Mouse (Mus musculus): ENCODE results near the gene Ppp1r13b. TPM values are rescaled to one million over a fixed set of nuclear protein-coding genes. Genes with fewer than 3 reads are reported as not detected.

Ppp1r13b gene
- total and polyA plus RNA-seq, 2 experiments from 2014 or later, result 36.5 to 57.4 TPM

DNA sequence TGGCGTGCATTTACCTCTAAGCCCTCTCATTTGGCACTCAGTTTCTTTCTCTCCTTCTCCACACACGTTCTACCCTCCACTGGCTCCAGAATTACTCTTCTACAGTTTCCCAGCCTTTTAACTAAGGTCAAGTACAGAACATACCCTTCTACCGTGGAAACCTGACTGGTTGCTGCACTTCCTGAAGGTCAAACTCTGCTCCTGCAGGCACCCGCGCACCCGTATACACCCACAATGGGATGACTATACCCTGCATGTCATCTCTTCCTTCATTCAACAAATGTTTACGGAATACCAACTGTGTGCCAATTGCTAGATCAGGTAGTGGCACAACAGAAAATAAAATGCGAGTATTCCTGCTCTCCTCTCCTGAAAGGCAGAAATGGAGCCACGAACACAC is 9.2 kb downstream of the Ppp1r13b start:
- Histone ChIP-seq H3K4me3 (ENCODE audit: low read length) (no peak overlapping the region), H3K4me2 (ENCODE audit: low read depth, low read length) (no peak overlapping the region), H3K27me3 (ENCODE audit: insufficient read depth, low read length) (no peaks in the 10 kb centered on the region), H3K27ac (no peak overlapping the region), H3K9ac (replicated peaks; ENCODE audit: low read length) (no peak overlapping the region), H3K9me3 (ENCODE audit: low read length) (no peaks in the 10 kb centered on the region), H3K4me1 (ENCODE audit: insufficient read depth, low read length) (peaks cover 12% of the 10 kb centered on the region; the same call in 1 of the 2 replicates), H3K36me3 (ENCODE audit: insufficient read depth, low read length) (no peaks in the 10 kb centered on the region)
- DNase-seq (ENCODE audit: low spot score) (no peak), ATAC-seq (no peak)
- 84% methylated on average over 9 of the region's 9 CpGs for WGBS
- TF ChIP-seq CTCF (IDR thresholded peaks at IDR 0.05; ENCODE audit: low read depth), result no peak

DNA sequence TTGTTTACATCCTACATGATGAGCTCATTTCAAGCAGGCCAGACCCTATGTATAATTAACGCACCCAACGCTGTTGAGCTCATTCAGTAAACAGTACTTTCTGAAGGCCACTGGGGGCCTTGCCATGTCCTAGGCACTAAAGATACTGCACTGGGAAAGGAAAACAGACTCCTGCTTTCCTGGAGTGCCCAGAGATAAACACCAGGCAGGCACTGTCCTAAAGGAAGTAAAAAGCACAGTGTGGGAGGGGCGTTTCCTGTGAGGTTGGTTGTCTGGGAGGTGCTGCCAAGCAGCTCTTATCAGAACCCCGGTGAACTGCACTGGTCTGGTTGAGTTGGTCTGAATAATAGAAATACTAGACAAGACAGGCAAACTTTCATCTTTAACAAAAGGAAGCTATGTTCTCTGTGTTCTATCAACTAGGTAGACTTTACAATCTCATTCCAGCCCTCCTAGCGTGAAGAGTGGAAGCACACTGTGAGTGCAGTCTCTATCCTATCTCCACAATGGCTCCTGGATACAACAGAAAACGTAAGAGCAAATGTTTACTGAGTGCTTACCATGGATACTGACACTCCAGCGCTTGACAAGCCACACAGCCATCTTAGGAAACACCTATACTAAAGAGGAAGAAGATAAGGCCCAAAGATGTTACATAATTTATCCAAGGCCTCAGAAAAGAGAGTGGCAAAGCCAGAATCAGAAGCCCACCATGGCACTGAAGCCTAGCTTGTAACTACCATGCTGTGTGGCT is 10.8 kb downstream of the Ppp1r13b start:
- Histone ChIP-seq H3K27me3 (ENCODE audit: insufficient read depth, low read length) (no peaks in the 10 kb centered on the region), H3K4me3 (ENCODE audit: low read length) (no peak overlapping the region), H3K9me3 (ENCODE audit: low read length) (no peaks in the 10 kb centered on the region), H3K9ac (replicated peaks; ENCODE audit: low read length) (no peak overlapping the region), H3K4me1 (ENCODE audit: insufficient read depth, low read length) (peaks cover 12% of the 10 kb centered on the region; the same call in 1 of the 2 replicates), H3K27ac (no peak overlapping the region), H3K36me3 (ENCODE audit: insufficient read depth, low read length) (no peaks in the 10 kb centered on the region), H3K4me2 (ENCODE audit: low read depth, low read length) (no peak overlapping the region)
- 60% methylated on average over 7 of the region's 7 CpGs for WGBS
- no peak for TF ChIP-seq CTCF (IDR thresholded peaks at IDR 0.05; ENCODE audit: low read depth)
- ATAC-seq, result no peak
- DNase-seq (ENCODE audit: low spot score), result no peak

DNA sequence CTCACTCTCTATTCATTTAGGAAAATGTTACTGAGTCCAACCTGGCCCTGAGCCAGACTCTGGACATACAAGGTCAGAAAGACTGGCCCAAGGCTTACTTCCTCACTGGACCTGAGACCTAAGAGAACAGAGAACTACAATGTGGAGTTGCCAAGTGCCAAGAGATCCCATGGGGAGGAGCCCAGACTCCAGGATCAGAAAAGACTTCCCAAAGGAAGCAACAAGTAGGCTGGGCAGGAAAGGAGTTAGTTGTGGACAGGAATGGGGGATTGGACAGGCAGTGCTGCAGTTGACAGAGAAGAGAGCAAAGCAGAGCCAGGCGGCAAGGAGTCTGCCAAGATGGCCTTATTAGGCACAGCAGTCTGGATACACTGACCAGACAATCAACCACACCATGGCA is 13.8 kb downstream of the Ppp1r13b start:
- no peak for ATAC-seq
- H3K27ac ChIP-seq, result no peak overlapping the region
- H3K9ac ChIP-seq (replicated peaks; ENCODE audit: low read length), result no peak overlapping the region
- WGBS, result 39% methylated on average over 1 of the region's 1 CpGs
- H3K9me3 ChIP-seq (ENCODE audit: low read length), result no peaks in the 10 kb centered on the region
- H3K4me3 ChIP-seq (ENCODE audit: low read length), result no peak overlapping the region
- no peak for DNase-seq (ENCODE audit: low spot score)
- no peak overlapping the region for H3K4me2 ChIP-seq (ENCODE audit: low read depth, low read length)
- no peaks in the 10 kb centered on the region for H3K27me3 ChIP-seq (ENCODE audit: insufficient read depth, low read length)
- 0 out of 2 replicates have a peak, but pooled peaks cover 3% of the 10 kb centered on the region for H3K4me1 ChIP-seq (ENCODE audit: insufficient read depth, low read length)
- TF ChIP-seq CTCF (IDR thresholded peaks at IDR 0.05; ENCODE audit: low read depth), result no peak
- H3K36me3 ChIP-seq (ENCODE audit: insufficient read depth, low read length), result no peaks in the 10 kb centered on the region

DNA sequence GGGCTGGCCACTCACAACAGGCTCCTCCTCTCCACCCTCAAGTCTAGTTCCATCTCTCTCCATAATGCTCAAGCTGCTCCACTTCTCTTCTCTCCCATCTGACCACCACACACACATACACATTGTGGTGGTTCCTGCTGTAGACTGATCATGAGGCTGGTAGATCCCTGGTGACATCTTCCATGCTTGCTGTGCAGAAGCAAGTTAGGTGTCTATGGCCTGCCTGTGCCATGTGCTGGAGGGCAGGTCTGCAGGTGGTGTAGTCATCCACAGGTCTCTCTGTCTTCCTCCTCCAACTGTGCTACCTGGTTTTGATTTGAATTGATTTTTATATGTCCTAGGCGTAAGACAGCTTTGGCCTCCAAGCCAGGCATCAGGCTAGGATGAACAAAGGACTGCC is 14.9 kb downstream of the Ppp1r13b start:
- Histone ChIP-seq H3K36me3 (ENCODE audit: insufficient read depth, low read length) (no peaks in the 10 kb centered on the region), H3K27ac (no peak overlapping the region), H3K9ac (replicated peaks; ENCODE audit: low read length) (no peak overlapping the region), H3K4me3 (ENCODE audit: low read length) (no peak overlapping the region), H3K4me2 (ENCODE audit: low read depth, low read length) (no peak overlapping the region), H3K9me3 (ENCODE audit: low read length) (no peaks in the 10 kb centered on the region), H3K27me3 (ENCODE audit: insufficient read depth, low read length) (no peaks in the 10 kb centered on the region), H3K4me1 (ENCODE audit: insufficient read depth, low read length) (0 out of 2 replicates have a peak, but pooled peaks cover 3% of the 10 kb centered on the region)
- 96% methylated on average over 1 of the region's 1 CpGs for WGBS
- ATAC-seq (no peak), DNase-seq (ENCODE audit: low spot score) (no peak)
- TF ChIP-seq CTCF (IDR thresholded peaks at IDR 0.05; ENCODE audit: low read depth), result no peak

DNA sequence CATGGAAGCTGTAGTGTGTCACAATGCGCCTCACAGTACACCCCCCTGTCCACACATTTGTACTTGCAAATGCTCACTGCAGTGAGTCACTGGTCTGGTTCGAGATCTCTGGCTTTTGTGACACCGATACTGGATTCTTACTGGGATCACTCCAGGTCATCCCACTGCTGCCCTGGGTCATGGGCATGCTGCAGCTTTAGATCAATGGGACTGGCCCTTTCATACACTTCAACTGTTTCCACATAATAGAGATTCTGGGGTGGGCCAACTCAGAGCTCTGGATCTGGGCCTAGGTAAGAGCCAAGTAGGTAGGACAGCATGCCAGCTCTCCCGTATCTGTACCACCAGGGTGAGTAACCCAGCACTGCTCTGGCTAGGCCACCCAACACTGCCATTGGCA is 16.1 kb downstream of the Ppp1r13b start:
- Histone ChIP-seq H3K4me2 (ENCODE audit: low read depth, low read length) (no peak overlapping the region), H3K27ac (no peak overlapping the region), H3K9ac (replicated peaks; ENCODE audit: low read length) (no peak overlapping the region), H3K4me3 (ENCODE audit: low read length) (no peak overlapping the region), H3K9me3 (ENCODE audit: low read length) (no peaks in the 10 kb centered on the region), H3K27me3 (ENCODE audit: insufficient read depth, low read length) (no peaks in the 10 kb centered on the region), H3K36me3 (ENCODE audit: insufficient read depth, low read length) (no peaks in the 10 kb centered on the region), H3K4me1 (ENCODE audit: insufficient read depth, low read length) (0 out of 2 replicates have a peak, but pooled peaks cover 1% of the 10 kb centered on the region)
- WGBS, result 75% methylated on average over 4 of the region's 4 CpGs
- no peak for ATAC-seq
- DNase-seq (ENCODE audit: low spot score), result no peak
- TF ChIP-seq CTCF (IDR thresholded peaks at IDR 0.05; ENCODE audit: low read depth), result no peak

DNA sequence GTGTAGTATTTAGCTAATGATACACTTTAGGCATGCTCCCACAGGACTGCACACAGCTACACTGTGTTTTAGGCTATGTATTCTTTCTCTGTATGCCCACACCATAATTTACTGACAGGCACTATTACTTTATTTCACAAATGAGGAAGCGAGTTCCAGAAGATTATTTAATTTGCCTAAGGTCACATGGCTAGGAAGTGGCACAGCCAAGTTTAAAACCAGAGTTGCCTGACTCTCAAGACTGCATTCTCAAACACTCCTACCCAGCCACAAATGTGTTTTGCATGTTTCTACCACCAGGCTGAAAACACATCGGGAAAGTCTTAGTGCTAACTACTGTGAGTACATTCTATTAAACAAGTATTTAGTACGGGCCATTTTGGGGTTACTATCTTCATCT is 18.7 kb downstream of the Ppp1r13b start:
- DNase-seq (ENCODE audit: low spot score) (no peak), ATAC-seq (no peak)
- Histone ChIP-seq H3K4me1 (ENCODE audit: insufficient read depth, low read length) (no peaks in the 10 kb centered on the region), H3K27ac (no peak overlapping the region), H3K36me3 (ENCODE audit: insufficient read depth, low read length) (no peaks in the 10 kb centered on the region), H3K4me3 (ENCODE audit: low read length) (no peak overlapping the region), H3K9me3 (ENCODE audit: low read length) (no peaks in the 10 kb centered on the region), H3K27me3 (ENCODE audit: insufficient read depth, low read length) (no peaks in the 10 kb centered on the region), H3K9ac (replicated peaks; ENCODE audit: low read length) (no peak overlapping the region), H3K4me2 (ENCODE audit: low read depth, low read length) (no peak overlapping the region)
- 84% methylated on average over 3 of the region's 3 CpGs for WGBS
- no peak for TF ChIP-seq CTCF (IDR thresholded peaks at IDR 0.05; ENCODE audit: low read depth)

DNA sequence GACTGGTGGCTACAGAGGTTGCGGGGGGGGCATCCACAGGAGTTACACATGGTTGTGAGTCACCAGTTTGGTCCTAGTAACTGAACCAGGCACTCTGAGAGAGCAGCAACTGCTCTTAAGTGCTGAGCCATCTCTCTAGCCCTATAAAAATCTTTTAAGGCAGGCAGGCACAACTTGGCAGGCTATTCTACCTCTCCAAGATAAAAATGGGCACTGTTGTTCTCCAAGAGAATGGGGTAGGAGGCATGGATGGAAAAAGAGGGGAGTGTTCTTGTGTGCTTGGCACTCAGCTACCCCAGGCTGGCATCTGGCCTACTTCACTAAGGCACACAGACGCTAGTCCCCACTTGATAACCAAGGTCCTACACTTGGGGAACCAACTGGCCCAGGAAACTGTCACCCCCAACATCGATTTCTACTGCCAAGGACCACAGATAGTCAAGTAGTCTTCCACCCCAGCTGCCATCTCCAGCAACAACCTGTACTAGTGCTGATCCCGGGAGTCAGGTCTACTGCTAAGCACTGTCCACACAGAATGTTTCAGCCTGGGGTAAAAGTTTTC is 19.5 kb downstream of the Ppp1r13b start:
- H3K27me3 ChIP-seq (ENCODE audit: insufficient read depth, low read length), result no peaks in the 10 kb centered on the region
- H3K9ac ChIP-seq (replicated peaks; ENCODE audit: low read length), result no peak overlapping the region
- no peak for ATAC-seq
- 75% methylated on average over 4 of the region's 4 CpGs for WGBS
- H3K4me3 ChIP-seq (ENCODE audit: low read length), result no peak overlapping the region
- no peak overlapping the region for H3K27ac ChIP-seq
- H3K36me3 ChIP-seq (ENCODE audit: insufficient read depth, low read length), result no peaks in the 10 kb centered on the region
- no peak for DNase-seq (ENCODE audit: low spot score)
- H3K4me2 ChIP-seq (ENCODE audit: low read depth, low read length), result no peak overlapping the region
- no peaks in the 10 kb centered on the region for H3K9me3 ChIP-seq (ENCODE audit: low read length)
- no peaks in the 10 kb centered on the region for H3K4me1 ChIP-seq (ENCODE audit: insufficient read depth, low read length)
- no peak for TF ChIP-seq CTCF (IDR thresholded peaks at IDR 0.05; ENCODE audit: low read depth)
